Mouse (Mus musculus): ENCODE measurements around the gene Fkbp8.

Fkbp8 gene

DNA sequence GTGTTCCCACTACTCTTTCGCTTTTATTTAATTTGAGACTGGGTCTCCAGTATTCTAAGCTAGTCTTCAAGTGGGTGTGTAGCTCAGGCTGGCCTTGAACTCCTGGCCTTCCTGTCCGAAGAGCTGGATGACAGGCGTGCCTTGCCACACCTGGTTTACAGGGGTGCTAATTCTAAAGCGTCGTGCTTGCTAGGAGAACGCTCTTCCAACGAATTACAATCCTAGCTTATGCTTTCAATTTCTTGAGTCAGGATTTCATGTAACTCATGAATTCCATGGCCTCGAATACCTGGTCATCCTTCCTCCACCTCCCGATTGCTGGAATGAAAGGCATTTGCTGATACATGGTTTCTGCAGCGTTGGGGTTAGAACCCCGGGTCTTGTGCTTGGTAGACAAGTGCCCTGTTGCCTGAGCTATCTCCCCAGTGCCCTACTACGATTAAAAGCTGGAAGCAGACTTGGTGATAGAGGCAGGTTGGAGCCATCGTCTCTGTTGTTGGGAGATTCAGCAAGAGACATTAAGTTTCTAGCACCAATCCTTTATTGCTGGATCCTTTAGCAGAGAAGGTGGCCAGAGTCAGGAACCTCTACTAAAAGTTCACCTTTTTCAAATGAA, 766 bp downstream of the Fkbp8 start:
- no peak for DNase-seq (ENCODE audit: low read depth, low spot score)

DNA sequence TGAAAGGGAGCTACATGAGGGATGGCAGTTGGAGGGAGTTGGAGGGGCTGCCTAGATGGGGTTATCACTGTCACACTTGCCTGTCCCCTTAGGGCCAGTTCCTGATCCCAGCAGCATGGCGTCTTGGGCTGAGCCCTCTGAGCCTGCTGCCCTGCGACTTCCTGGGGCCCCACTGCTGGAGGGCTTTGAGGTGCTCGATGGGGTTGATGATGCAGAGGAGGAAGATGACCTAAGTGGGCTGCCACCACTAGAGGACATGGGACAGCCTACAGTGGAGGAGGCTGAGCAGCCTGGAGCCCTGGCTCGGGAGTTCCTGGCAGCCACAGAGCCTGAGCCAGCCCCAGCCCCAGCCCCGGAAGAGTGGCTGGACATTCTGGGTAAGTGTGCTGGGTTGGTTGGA, 1.8 kb downstream of the Fkbp8 start:
- no peak for DNase-seq (ENCODE audit: low read depth, low spot score)

DNA sequence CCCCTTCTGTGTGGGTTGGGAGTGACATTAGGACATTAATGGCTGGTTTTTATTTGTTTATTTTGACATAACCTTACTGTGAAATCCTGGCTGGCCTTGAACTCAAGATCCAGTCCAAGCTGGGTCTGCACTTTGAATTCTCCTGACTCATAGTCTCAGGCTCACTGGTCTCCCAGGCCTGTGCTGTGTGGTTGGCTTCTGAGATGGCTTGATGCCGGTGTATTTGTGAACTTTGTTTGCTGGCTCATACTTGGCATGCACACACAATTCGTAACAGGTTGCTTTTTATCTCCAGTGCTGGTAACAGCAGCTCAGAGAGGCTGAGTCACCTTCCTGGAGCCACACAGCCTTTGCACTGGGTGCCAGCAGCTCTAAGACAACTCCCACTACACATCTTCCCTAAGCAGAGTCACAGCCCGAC, 2.2 kb downstream of the Fkbp8 start:
- DNase-seq (ENCODE audit: low read depth, low spot score) = peak; percentile 55

DNA sequence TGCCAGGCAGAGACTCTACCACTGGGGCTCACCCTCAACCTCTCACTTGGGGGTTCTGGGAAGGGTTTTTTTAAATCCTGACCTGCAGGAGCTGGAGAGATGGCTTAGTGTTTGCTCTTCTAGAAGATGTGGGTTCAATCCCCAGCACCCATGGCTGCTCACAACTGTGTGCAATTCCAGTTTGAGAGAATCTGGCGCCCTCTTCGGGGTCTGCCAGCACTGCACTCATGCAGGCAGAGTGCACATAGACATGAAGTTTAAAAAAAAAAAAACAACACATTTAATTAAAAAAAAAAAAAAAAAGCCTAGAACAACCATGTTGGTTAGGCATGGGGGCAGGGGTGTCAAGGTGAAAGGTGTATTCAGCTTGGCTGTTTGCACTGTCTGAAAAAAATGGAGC, 2.8 kb downstream of the Fkbp8 start:
- DNase-seq (ENCODE audit: low read depth, low spot score) = no peak

DNA sequence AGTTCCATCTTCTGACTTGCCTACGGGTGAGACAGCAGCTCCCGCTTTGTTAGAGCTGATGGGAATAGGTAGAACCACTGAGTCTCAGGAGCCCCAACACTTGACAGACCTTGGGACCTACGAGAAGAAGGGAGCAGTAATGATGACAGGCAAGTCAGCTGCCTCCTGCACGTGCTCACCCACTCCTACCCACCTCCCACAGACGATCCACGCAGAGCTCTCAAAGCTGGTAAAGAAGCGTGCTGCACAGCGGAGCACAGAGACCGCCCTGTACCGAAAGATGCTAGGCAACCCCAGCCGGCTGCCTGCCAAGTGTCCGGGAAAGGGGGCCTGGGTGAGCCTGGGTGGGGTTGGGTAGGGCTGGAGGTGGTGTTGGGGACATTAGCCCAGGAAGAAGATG, 6.8 kb downstream of the Fkbp8 start:
- DNase-seq (ENCODE audit: low read depth, low spot score) = no peak

DNA sequence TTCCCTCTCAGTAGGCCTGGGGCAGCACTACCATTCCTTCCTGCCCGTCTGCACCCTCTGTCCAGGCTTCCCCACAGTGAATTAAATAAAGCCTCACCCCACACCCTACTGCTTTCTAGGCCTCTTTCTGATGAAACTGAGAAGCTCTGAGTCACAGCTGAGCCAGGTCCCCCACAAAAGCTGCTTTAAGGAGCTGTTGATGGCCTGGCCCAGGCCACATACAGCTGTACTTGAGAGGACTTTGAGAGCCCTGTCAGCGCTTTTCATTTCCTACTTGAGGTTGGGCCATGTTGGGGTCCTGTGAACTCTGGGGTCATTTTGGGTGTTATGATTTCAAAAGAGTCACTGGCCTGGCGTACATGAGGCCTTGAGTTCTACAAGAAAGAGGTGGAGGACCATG, 7.7 kb downstream of the Fkbp8 start:
- no peak for DNase-seq (ENCODE audit: low read depth, low spot score)

DNA sequence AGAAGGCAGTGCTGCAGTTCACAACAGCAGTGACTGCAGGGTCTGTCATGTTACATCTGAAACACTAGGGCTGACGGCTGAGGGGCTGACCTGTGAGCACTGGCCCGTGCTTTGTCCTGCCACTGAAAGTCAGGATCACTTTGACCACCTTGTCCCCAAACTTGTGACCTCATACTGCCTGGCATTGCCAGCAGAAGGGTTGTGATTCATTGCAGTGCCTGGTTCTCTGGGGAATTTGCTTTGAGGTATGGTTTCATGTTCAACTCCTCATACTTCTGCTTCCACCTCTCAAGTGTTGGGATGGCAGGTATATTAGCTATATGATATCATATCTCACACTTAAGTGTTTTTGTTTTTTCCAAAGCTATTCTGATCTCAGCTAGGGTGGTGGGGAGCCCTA, 8.2 kb downstream of the Fkbp8 start:
- no peak for DNase-seq (ENCODE audit: low read depth, low spot score)

GRCm38 (mm10) chr8:70538024-70538579, 10.6 kb downstream of the Fkbp8 start:
- no peak for DNase-seq (ENCODE audit: low read depth, low spot score)

DNA sequence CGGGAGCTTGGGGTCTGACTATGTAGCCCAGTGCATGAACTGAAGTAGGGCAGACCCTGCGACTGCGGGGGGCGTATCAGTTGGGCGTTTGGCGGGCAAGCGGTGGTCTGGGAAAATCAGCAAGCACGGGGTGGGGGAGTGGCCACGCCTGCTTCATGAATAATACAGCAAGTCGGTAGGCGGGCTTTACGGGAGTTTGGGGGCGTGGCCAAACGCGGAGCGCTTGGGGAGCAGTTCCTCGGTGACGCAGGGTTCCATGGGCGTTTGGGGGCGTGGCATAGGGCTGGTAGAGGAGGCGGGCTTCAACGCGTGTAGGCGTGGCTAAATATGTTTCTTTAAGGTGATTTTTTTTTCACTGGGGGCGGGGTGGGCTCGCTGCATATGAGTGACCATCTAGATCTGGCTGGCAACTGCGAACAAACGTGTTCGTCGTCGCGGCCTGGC, 11.1 kb downstream of the Fkbp8 start:
- DNase-seq (ENCODE audit: low read depth, low spot score) = peak; percentile 99

- DNase-seq (ENCODE audit: low read depth, low spot score) = peak; percentile 98
These were observed 11.7 kb downstream of the Fkbp8 start, which contains the start of gene Ell for GRCm38 (mm10) chr8:70539077-70539813. Ell (plus strand) TSS chr8:70539457.

- DNase-seq (ENCODE audit: low read depth, low spot score) = no peak
These were observed 12.5 kb downstream of the Fkbp8 start for GRCm38 (mm10) chr8:70540013-70540506.

DNA sequence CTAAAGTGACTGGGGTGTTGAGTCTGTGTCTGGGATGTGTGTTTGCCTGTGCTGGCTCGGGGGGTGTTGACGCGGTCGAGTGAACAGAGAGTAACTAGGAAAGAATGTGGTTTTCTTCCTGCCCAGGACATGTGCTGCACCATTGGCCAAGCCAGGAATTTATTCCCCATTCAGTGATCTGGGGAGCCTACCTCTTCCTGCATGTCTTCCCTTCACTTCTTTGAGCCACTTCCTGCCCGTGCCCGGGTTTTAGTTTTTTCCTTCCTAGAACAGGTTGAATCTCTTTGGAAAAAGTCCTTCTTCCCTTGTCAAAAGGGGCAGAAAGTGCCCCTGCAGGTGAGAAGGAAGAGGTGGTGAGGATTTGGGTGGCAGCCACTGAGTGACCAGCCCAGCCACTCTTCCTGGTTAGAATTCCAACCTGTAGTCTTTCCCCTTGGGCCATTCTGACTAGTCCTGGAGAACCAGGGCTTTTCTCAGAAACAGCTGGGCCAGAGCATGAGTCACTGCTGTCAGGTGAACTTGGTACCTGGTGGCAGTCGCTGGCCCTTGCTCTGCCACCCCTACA, 13.1 kb downstream of the Fkbp8 start:
- DNase-seq (ENCODE audit: low read depth, low spot score) = no peak

GRCm38 (mm10) chr8:70541081-70541480, 13.6 kb downstream of the Fkbp8 start:
- DNase-seq (ENCODE audit: low read depth, low spot score) = no peak

DNA sequence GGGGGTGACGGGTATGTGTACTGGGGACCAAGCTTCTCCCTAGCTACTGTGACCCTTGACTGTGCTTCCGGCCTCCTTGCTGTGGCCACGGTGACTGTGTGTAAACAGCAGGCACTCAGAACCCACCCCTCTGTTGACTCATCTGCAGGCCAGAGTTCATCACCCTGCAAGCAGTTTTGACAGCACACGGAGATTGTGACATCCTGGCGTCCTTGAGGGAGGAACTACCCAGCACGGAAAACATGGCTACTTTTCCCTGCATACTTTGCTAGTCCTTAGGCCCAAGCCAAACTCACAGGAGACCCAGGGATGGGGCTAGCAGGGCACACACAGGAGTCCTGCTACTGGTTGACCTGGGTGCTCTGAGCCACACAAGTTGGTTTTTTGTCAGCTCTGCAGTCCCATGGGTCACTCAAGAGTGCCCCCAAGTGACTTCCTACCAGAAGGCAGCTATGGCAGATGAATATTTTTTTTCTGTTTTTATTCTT, 16.7 kb downstream of the Fkbp8 start:
- DNase-seq (ENCODE audit: low read depth, low spot score) = no peak

DNA sequence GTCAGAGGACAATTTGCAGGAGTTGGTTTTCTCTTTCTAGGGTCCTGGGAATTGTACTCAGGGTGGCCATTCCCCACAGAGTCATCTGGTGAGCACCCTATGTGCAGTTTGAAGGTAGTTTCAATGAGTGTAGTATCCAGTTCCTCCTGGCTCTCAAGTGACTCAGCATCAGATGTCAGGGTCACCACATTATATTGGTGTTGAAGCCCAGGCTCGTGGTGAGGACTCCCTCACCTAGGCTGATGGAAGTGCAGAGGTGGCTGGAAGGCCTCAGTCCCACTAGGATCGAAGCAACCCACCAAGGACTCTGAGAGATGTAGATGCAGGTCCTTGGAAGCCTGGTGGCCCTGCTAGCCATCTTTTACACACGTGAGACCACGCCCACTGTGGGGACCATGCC, 18.9 kb downstream of the Fkbp8 start:
- no peak for DNase-seq (ENCODE audit: low read depth, low spot score)

DNA sequence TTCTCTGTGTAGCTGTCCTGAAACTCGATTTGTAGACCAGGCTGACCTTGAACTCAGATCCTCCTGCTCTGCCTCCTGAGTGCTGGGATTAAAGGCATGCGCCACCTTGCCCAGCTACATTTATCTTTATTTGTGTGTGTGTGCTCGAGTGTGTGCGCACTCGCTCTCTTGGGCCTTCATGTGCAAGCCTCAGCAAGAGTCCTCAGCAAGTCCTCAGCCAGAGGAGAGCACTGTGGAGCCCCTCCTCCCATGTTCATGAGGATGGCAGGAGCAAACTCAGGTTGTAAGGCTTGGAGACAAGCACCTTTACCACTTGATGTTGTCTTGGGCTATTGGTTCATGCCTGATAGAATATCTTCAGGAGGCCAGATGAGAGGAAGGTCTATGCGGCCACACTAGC, 20.2 kb downstream of the Fkbp8 start:
- DNase-seq (ENCODE audit: low read depth, low spot score) = no peak

GRCm38 (mm10) chr8:70549412-70550184, 22.1 kb downstream of the Fkbp8 start:
- no peak for DNase-seq (ENCODE audit: low read depth, low spot score)

DNA sequence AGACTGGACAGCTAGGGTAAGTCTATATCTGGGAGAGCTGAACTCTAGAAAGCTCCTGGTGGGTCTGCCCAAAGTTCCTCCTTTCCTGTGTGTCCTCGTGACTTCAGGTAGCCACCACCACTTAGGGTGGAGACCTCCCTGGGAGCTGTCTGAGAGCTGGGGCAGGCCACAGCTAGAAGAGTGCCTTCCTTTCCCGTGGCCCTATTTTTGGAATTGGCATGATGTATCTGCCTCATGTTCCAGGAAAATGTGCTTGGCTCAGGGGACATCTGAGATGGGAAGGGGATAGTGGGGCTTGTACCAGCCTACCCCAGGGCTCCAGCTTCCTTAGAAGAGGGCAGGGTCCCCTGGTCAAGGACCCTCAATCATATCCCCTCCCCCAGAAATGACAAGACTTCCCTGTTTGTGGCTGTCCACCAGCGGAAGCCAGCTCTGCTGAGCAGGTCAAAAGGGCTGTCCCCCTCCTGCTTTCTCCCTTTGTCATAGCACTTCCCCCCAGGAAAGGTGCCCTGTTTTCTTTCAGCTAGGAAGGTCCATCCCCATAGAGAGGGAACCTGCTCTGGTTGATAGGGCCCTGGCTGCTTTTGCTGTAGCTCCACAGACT, 24.1 kb downstream of the Fkbp8 start:
- DNase-seq (ENCODE audit: low read depth, low spot score) = no peak

GRCm38 (mm10) chr8:70552836-70553235, 25.3 kb downstream of the Fkbp8 start:
- DNase-seq (ENCODE audit: low read depth, low spot score) = no peak

- DNase-seq (ENCODE audit: low read depth, low spot score) = no peak
These were observed 26.2 kb downstream of the Fkbp8 start for GRCm38 (mm10) chr8:70553740-70554139.

- DNase-seq (ENCODE audit: low read depth, low spot score) = no peak
These were observed 27.7 kb downstream of the Fkbp8 start for GRCm38 (mm10) chr8:70555079-70555747.

All from telencephalon, adult 2 months (tissue).